Mouse (Mus musculus) stomach, postnatal 0 days (tissue): ENCODE measurements at regions not wholly inside any gene's neighbourhood (a gene's known extent, or its start where the extent isn't known, plus 50 kb on each side); places are given as distances from the start of the nearest gene placed in this dataset.

Experiments used
- CTCF ChIP-seq: IDR thresholded peaks from 2 replicates; pipeline ENCODE4 v1.5.1; 2016; ENCODE audit warnings: antibody characterized with exemption, low read depth, mild to moderate bottlenecking, moderate library complexity
- EP300 ChIP-seq: optimal IDR thresholded peaks from 2 replicates; pipeline ENCODE3; 2016; ENCODE audit warnings: antibody characterized with exemption

DNA sequence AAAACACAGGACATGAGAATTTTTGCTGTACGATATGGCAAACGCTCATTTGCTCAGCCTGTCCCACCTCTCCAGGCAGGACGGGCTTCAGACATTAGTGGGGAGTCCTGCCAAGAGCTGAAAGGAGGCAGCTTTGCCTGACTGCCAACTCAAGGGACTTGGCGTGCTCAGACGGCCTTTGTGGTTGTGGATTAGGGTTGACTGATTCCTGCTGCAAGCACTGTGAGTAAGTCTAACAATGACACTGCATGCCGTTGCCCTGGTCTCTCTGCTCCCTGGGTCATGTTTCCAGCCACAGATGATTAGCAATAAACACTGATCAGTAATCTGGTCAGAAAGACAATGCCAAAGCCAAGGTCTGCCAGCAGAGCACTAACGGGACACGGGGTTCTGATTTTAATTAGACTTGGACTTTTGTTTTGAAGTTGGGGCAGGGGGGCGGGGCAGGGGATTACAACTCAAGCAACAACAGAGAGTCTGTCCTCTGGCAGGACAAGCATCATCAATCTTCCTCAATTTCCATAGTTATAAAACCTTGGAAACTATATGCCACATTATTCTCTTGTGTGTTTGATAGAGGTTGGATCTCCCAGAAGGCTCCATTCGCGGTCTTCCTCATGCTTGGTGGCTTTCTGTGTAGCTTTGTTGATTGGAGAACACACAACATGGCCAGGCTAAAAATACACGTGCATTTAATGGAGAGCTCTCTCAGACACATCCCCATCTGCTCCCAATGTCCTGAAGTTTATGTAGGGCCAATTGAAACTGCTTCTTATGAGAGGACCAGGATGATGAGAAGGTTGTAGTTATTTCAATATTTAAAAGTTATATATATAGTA is 486.6 kb downstream of the Ebf1 start:
- TF ChIP-seq EP300 = no peak
- no peak for TF ChIP-seq CTCF
